Mouse (Mus musculus) testis, adult 2 months (tissue): ENCODE data around the gene Olfr1186.

ENCODE experiments used
- CTCF ChIP-seq: fragments of 200-500 bp; IDR thresholded peaks from 2 replicates; pipeline ENCODE4 v1.5.1; 2012; ENCODE audit warnings: low read depth, mild to moderate bottlenecking, inconsistent platforms, low read length, moderate library complexity; ENCODE audit not compliant: control insufficient read depth, insufficient read depth, insufficient replicate concordance
- POLR2A ChIP-seq: fragments of 200-500 bp; IDR thresholded peaks from 2 replicates; pipeline ENCODE4 v1.6.1; 2012; ENCODE audit warnings: low read depth, mild to moderate bottlenecking, inconsistent platforms, low read length, moderate library complexity; ENCODE audit not compliant: control insufficient read depth

- TF ChIP-seq CTCF (no peak), POLR2A (no peak)
Measured at GRCm38 (mm10) chr2:88493020-88493419, 25.3 kb upstream of the Olfr1186 start, which contains the start of gene Olfr1185-ps1.
